Mouse (Mus musculus) CH12.LX (cell line): Measurements from ENCODE around the gene Fopnl. TPM values are rescaled to one million over a fixed set of nuclear protein-coding genes. Genes with fewer than 3 reads are reported as not detected.

Source experiments
- DNase-seq: peaks from one replicate; pipeline ENCODE4 v3.0.0-alpha.2; 2013; ENCODE audit errors: extremely low read depth
- H3K27ac ChIP-seq: 2 replicates; pipeline ENCODE4 v1.5.1; 2012; ENCODE audit warnings: low read depth, mild to moderate bottlenecking, control low read depth, moderate library complexity; ENCODE audit not compliant: insufficient read depth
- H3K27me3 ChIP-seq: replicated peaks from 2 replicates; pipeline ENCODE3; 2012; ENCODE audit warnings: inconsistent platforms
- H3K36me3 ChIP-seq, 2 experiments: replicated peaks in 1 of 2; 2 replicates each; pipeline versions ENCODE3 to v1.6.1; 2012; ENCODE audit warnings: inconsistent platforms in 1 of 2, low read length in 1 of 2, mild to moderate bottlenecking in 1 of 2, mixed read lengths in 1 of 2, moderate library complexity in 1 of 2; ENCODE audit not compliant: control insufficient read depth in 1 of 2, insufficient read depth in 1 of 2
- H3K4me1 ChIP-seq, 2 experiments: 2 replicates each; pipeline ENCODE4 v1.6.1; 2012; ENCODE audit warnings: inconsistent platforms in 1 of 2, moderate library complexity in 1 of 2; ENCODE audit not compliant: insufficient read depth in 2 of 2, control insufficient read depth in 1 of 2
- H3K4me2 ChIP-seq: 2 replicates; pipeline ENCODE4 v1.6.1; 2012; ENCODE audit warnings: low read depth, mild to moderate bottlenecking, control low read depth; ENCODE audit not compliant: poor library complexity, insufficient read depth, severe bottlenecking
- H3K4me3 ChIP-seq, 3 experiments: fragments of 150-350 bp in 1 of 3; sonication (generic) in 1 of 3; replicated peaks in 1 of 3; 2 replicates each; pipeline versions ENCODE3 to v1.5.1; 2011 to 2012; ENCODE audit warnings: low read depth in 2 of 3, low read length in 2 of 3, mild to moderate bottlenecking in 2 of 3, moderate library complexity in 2 of 3, control low read depth in 1 of 3, improper control_type of control experiment in 1 of 3, inconsistent platforms in 1 of 3, mixed read lengths in 1 of 3; ENCODE audit not compliant: poor library complexity in 1 of 3
- H3K79me2 ChIP-seq: replicated peaks from 2 replicates; pipeline ENCODE4 v1.6.1; 2012; ENCODE audit warnings: mild to moderate bottlenecking, moderate library complexity; ENCODE audit not compliant: control insufficient read depth, poor library complexity, insufficient read depth, severe bottlenecking; ENCODE audit errors: extremely low read depth
- H3K9ac ChIP-seq: 2 replicates; pipeline ENCODE4 v1.6.1; 2012; ENCODE audit warnings: low read depth, mild to moderate bottlenecking, control low read depth, moderate library complexity; ENCODE audit not compliant: insufficient read depth
- H3K9me3 ChIP-seq: replicated peaks from 2 replicates; pipeline ENCODE3; 2012; ENCODE audit warnings: low read length, inconsistent platforms, mixed read lengths
- E2F4 ChIP-seq: IDR thresholded peaks from 2 replicates; pipeline ENCODE4 v1.6.1; 2011; ENCODE audit warnings: low read depth, low read length, improper control_type of control experiment; ENCODE audit not compliant: insufficient replicate concordance
- ELF1 ChIP-seq: IDR thresholded peaks from 2 replicates; pipeline ENCODE4 v1.6.1; 2014; ENCODE audit warnings: low read depth, mild to moderate bottlenecking, inconsistent platforms, low read length, improper control_type of control experiment
- ETS1 ChIP-seq: conservative IDR thresholded peaks from 2 replicates; pipeline ENCODE4 v1.6.1; 2012; ENCODE audit warnings: low read depth, mild to moderate bottlenecking, inconsistent platforms, low read length, improper control_type of control experiment, moderate library complexity
- MAX ChIP-seq: IDR thresholded peaks from 2 replicates; pipeline ENCODE4 v1.6.1; 2011; ENCODE audit warnings: low read length, improper control_type of control experiment
- MAZ ChIP-seq: IDR thresholded peaks from 2 replicates; pipeline ENCODE4 v1.6.1; 2012; ENCODE audit warnings: low read depth, mild to moderate bottlenecking, inconsistent platforms, low read length, improper control_type of control experiment, moderate library complexity
- MEF2A ChIP-seq: IDR thresholded peaks from 2 replicates; pipeline ENCODE4 v1.6.1; 2014; ENCODE audit warnings: low read depth, mild to moderate bottlenecking, inconsistent platforms, low read length, improper control_type of control experiment, borderline replicate concordance
- MYC ChIP-seq: IDR thresholded peaks from 2 replicates; pipeline ENCODE4 v1.6.1; 2011; ENCODE audit warnings: low read depth, mild to moderate bottlenecking, improper control_type of control experiment, low read length
- NELFE ChIP-seq: IDR thresholded peaks from 2 replicates; pipeline ENCODE4 v1.6.1; 2011; ENCODE audit warnings: low read depth, low read length, improper control_type of control experiment
- RAD21 ChIP-seq: IDR thresholded peaks from 2 replicates; pipeline ENCODE4 v1.6.1; 2011; ENCODE audit warnings: low read depth, mild to moderate bottlenecking, low read length, improper control_type of control experiment, moderate library complexity
- UBTF ChIP-seq: IDR thresholded peaks from 2 replicates; pipeline ENCODE4 v1.6.1; 2012; ENCODE audit warnings: low read depth, mild to moderate bottlenecking, inconsistent platforms, low read length, improper control_type of control experiment, moderate library complexity
- USF1 ChIP-seq: IDR thresholded peaks from 2 replicates; pipeline ENCODE4 v1.6.1; 2014; ENCODE audit warnings: low read depth, mild to moderate bottlenecking, inconsistent platforms, low read length, improper control_type of control experiment
- ZNF384 ChIP-seq: IDR thresholded peaks from 2 replicates; pipeline ENCODE4 v1.6.1; 2012; ENCODE audit warnings: low read depth, low read length, improper control_type of control experiment, inconsistent platforms
- dilution Hi-C: fragments of 300-500 bp; cut with MboI; formaldehyde crosslinking; loops from 2 replicates; pipeline ENCODE4 v1.14.3; 2020; ENCODE audit warnings: low sequenced_read_pairs; ENCODE audit not compliant: extremely low pct_unique_long_range_greater_than_20kb, extremely low pct_ligation_motif_present
- in situ Hi-C: fragments of 300-500 bp; cut with MboI; formaldehyde crosslinking; loops from 3 replicates; pipeline ENCODE4 v1.14.3; 2019; ENCODE audit warnings: low sequenced_read_pairs, low pct_ligation_motif_present, low pct_unique_long_range_greater_than_20kb, mixed read lengths
- polyA plus RNA-seq: library from polyadenylated mRNA; unstranded; fragments of >175 nt; gene quantifications from 2 replicates; pipeline ENCODE4 v1.2.1, GENCODE M21; 2012; ENCODE audit warnings: low read depth; ENCODE audit not compliant: insufficient read length
- total RNA-seq, 2 experiments: library from RNA; depleted of rRNA; stranded (reverse); fragments of 300-350 nt in 1 of 2; fragments of >200 nt in 1 of 2; gene quantifications; 2 replicates each; pipeline ENCODE4 v1.2.3; 2012 to 2014

Gene Fopnl
- total and polyA plus RNA-seq, 3 experiments, result 32.8 to 153 (median 56.8) TPM

DNA sequence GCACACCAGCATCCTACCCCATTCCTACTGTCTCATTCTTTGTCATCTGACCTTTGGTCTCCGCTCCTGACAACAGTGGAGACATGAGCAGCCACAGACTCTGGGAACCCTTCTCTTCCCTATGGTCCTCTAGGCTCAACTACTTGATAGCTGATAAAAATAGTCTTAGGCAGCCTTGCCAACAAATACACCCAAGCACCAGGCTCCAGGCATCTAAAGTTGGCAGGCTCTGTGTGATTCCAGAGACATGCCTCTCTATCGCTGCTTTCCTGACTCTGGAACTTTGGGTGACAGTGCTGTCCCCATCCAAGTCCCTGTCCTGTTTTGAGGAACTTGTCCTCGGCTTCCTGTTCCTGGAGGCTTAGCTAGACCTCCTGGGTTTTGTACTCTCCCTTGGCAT lies 63.6 kb downstream of the Fopnl start:
- no peaks in the 10 kb centered on the region for H3K27me3 ChIP-seq
- H3K4me1 ChIP-seq, result no peaks in the 10 kb centered on the region
- no peak overlapping the region for H3K4me3 ChIP-seq
- no peak for DNase-seq
- in situ Hi-C loops, result no loop called here
- TF ChIP-seq ETS1 (no peak), E2F4 (no peak), ELF1 (no peak), UBTF (no peak), MAX (no peak)
- H3K27ac ChIP-seq, result no peak overlapping the region
- H3K9ac ChIP-seq, result no peak overlapping the region
- H3K9me3 ChIP-seq, result no peaks in the 10 kb centered on the region
- dilution Hi-C loops, result no loop called here
- peak overlapping the region; percentile 21; the same call in 1 of the 2 replicates for H3K4me2 ChIP-seq
- H3K79me2 ChIP-seq, result no peaks in the 10 kb centered on the region
- H3K36me3 ChIP-seq, result no peaks in the 10 kb centered on the region

DNA sequence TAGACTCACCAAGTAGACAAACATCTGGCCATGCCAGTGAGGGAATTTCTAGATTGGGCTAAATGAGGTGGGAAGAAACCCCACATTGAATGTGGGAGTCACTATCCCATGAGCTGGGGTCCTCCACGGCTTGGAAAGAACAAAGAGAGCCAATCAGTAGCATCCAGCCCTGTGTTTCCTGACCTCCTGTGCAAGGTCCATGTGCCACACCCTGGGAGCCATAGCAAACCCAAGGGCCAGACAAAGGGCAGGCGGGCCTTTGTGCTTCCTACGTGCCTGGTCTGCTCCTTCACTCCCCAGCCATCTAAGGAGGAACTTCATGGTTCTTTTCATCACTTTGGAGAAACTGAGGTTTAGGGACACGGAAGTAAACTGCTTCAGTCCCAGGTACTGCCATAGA lies 64.3 kb downstream of the Fopnl start:
- Histone ChIP-seq H3K27me3 (no peaks in the 10 kb centered on the region), H3K36me3 (no peaks in the 10 kb centered on the region), H3K9me3 (no peaks in the 10 kb centered on the region), H3K4me2 (peak overlapping the region; percentile 21; the same call in 1 of the 2 replicates), H3K79me2 (no peaks in the 10 kb centered on the region), H3K4me3 (no peak overlapping the region)
- in situ Hi-C loops, result no loop called here
- TF ChIP-seq MYC (no peak), NELFE (no peak), ELF1 (no peak), RAD21 (no peak), USF1 (no peak), ZNF384 (no peak)
- TF ChIP-seq, all 38 proteins: peak for 0
- no peaks in the 10 kb centered on the region for H3K4me1 ChIP-seq
- DNase-seq, result no peak
- dilution Hi-C loops, result no loop called here
- no peak overlapping the region for H3K9ac ChIP-seq
- no peak overlapping the region for H3K27ac ChIP-seq

- Histone ChIP-seq H3K79me2 (no peaks in the 10 kb centered on the region), H3K36me3 (no peaks in the 10 kb centered on the region), H3K4me2 (no peak overlapping the region), H3K9me3 (no peaks in the 10 kb centered on the region), H3K9ac (no peak overlapping the region), H3K4me1 (no peaks in the 10 kb centered on the region), H3K27me3 (peaks cover 2% of the 10 kb centered on the region), H3K27ac (no peak overlapping the region), H3K4me3 (no peak overlapping the region)
- no peak for DNase-seq
- in situ Hi-C loops (no loop called here), dilution Hi-C loops (no loop called here)
- TF ChIP-seq MEF2A (no peak), MAZ (no peak)
These were observed 67.3 kb downstream of the Fopnl start for GRCm38 (mm10) chr16:14249913-14250312.

Other genes starting within 250 kb of the Fopnl start
- 65.0 and 84.8 TPM in 2 replicates for gene Nde1, start 154.1 kb downstream of the Fopnl start, total RNA-seq (2012; rRNA removed)
- gene Nde1, start 154.1 kb downstream of the Fopnl start, total RNA-seq (2014; rRNA removed), result 62.1 and 68.6 TPM in 2 replicates
- gene Nde1, start 154.1 kb downstream of the Fopnl start, polyA plus RNA-seq, result 104 and 110 TPM in 2 replicates
- gene Marf1, start 154.1 kb downstream of the Fopnl start, total RNA-seq (2012; rRNA removed), result 22.0 and 26.7 TPM in 2 replicates
- gene Marf1, start 154.1 kb downstream of the Fopnl start, total RNA-seq (2014; rRNA removed), result 19.7 and 19.9 TPM in 2 replicates
- 24.5 and 28.1 TPM in 2 replicates for gene Marf1, start 154.1 kb downstream of the Fopnl start, polyA plus RNA-seq
- gene Myh11, start 26.0 kb downstream of the Fopnl start, total RNA-seq (2012; rRNA removed), result 0.04 TPM in 2 replicates
- 0.04 and 0.05 TPM in 2 replicates for gene Myh11, start 26.0 kb downstream of the Fopnl start, total RNA-seq (2014; rRNA removed)
- 0.06 and 0.18 TPM in 2 replicates for gene Myh11, start 26.0 kb downstream of the Fopnl start, polyA plus RNA-seq
- gene Abcc1, start 44.2 kb upstream of the Fopnl start, total RNA-seq (2012; rRNA removed), result 36.3 and 37.4 TPM in 2 replicates
- gene Abcc1, start 44.2 kb upstream of the Fopnl start, total RNA-seq (2014; rRNA removed), result 26.5 and 30.2 TPM in 2 replicates
- 42.2 and 49.7 TPM in 2 replicates for gene Abcc1, start 44.2 kb upstream of the Fopnl start, polyA plus RNA-seq
- not detected in 2 replicates for gene A630010A05Rik, start 244.9 kb upstream of the Fopnl start, total RNA-seq (2012; rRNA removed)
- not detected in 2 replicates for gene A630010A05Rik, start 244.9 kb upstream of the Fopnl start, total RNA-seq (2014; rRNA removed)
- not detected in 2 replicates for gene A630010A05Rik, start 244.9 kb upstream of the Fopnl start, polyA plus RNA-seq